Mouse (Mus musculus) activated CD4-positive, CD25-positive, alpha-beta regulatory T cell, adult 9 weeks (primary cell): ENCODE measurements around the gene Slc12a5. TPM values are rescaled to one million over a fixed set of nuclear protein-coding genes. Genes with fewer than 3 reads are reported as not detected.

Source experiments
- polyA plus RNA-seq: library from polyadenylated mRNA; unstranded; fragments of 100-300 nt; shearing (Covaris generic); gene quantifications from one replicate; pipeline ENCODE4 v1.2.1, GENCODE M21; 2017

Gene Slc12a5
- 0.28 TPM for polyA plus RNA-seq

DNA sequence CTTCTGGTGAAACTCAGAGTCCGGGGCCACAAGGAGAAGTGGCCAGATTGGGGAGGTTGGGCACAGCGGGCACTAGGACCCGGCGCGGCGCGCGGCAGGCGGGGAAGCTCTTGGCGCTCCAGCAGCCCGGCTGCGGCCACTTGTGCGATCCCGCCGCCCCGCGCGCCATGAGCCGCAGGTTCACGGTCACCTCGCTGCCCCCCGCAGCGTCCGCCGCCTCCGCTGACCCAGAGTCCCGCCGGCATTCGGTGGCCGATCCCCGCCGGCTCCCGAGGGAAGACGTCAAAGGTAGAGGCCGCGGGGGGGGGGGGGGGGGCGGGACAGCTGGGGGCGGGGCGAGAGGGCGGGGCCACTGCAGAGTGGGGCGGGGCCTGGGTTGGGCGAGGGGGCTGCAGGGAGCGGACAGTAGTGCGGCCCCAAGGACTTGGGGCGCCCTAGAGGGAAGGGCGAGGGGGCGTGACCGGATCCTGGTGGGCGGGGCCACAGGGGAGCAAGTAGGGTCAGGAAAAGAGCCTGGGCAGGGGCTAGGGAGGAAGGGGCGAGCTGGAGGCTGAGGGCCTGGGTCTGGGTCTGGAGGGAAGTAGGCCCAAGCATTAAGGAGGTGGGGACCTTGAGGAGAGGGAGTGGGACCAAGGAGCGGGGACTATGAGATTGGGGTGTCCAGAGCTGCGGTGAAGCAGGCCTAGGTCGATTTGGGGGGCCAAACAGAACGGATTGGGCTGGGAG lies at the start of gene Slc12a5:
Gene Slc12a5 (plus strand): TSS at position 87 of the 726 bp plus-strand sequence.

DNA sequence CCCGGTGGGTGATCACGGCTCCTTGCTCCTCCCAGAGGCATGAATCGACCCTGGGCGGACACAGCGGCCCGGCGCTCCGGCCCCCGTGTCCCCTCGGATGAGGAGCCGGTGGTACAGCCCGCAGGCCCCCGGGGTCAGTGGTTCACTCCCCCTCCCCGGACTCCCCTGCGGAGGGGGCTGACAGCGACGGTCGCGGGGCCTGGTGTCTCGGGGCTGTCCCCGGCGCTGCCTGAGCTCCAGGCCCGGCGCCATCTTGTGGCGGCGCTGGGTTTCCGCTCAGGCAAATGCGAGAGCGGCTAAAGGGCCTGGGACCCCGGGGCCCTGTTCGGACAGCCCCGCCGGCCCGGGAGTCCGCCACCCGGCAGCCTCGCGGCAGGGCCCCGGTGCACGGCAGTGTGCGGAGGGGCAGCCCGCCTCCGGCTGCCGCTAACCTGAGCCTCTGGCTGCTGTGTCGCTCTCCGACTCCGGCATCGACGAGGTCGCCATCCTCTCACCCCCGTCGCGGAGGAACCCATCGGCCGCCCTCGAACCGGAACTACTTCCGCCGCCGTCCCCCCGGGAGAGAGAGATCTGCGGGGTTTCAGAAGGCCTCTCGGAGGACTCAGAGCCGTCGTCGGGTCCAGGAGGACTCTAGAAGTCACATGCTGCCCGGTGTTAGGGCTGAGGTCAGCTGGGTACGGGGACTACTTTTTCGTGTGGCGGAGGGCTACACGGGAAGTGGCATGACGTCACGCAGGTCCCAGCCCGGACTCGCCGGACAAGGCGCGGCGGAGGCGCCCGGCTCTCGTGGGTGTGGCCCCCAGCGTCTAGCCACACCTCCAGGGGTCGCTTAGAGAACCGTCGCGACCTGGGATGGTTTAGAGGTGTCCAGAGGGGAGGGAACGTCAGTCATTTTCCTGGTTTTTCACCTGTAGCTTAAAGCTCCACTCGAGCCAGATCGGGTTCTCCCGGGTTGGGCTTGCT lies 49.2 kb upstream of the Slc12a5 start, which contains the start of gene Zfp335:
Gene Zfp335 (minus strand): TSS at position 672 of the 963 bp plus-strand sequence.

DNA sequence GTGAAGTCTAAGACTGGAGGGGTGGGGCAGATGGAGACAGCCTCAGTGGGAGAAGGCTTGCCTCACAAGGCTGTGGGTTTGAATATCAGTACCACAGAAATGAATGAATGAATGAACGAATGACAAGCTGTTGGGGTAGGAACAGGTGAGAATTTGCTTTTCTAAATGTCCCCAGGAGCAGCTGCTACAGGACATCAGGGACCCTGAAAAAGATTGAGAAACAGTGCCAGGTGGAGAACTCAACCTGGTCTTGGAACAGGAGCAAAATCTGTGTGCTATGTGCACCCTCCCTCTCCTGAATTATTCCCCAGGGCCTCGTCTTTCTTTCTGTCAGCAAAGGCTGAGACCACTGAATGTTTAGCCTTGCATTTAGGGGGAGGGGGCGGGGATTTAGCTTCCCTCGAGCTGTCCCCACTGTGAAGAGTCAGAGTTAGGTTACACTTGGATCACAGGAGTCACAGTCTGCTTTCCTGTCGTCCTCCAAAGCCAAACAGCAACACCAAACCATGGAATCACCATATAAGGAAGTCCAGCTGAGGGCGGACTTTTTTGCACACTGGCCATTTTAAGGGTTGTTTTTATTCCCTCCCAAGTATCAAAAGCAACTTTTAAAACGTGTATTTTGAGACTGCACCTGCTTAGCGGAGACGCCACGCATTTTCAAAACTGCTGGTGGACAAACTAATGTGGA lies 20.3 kb upstream of the Slc12a5 start, which contains the start of gene Mmp9:
Gene Mmp9 (plus strand): TSS at position 641 of the 691 bp plus-strand sequence.

DNA sequence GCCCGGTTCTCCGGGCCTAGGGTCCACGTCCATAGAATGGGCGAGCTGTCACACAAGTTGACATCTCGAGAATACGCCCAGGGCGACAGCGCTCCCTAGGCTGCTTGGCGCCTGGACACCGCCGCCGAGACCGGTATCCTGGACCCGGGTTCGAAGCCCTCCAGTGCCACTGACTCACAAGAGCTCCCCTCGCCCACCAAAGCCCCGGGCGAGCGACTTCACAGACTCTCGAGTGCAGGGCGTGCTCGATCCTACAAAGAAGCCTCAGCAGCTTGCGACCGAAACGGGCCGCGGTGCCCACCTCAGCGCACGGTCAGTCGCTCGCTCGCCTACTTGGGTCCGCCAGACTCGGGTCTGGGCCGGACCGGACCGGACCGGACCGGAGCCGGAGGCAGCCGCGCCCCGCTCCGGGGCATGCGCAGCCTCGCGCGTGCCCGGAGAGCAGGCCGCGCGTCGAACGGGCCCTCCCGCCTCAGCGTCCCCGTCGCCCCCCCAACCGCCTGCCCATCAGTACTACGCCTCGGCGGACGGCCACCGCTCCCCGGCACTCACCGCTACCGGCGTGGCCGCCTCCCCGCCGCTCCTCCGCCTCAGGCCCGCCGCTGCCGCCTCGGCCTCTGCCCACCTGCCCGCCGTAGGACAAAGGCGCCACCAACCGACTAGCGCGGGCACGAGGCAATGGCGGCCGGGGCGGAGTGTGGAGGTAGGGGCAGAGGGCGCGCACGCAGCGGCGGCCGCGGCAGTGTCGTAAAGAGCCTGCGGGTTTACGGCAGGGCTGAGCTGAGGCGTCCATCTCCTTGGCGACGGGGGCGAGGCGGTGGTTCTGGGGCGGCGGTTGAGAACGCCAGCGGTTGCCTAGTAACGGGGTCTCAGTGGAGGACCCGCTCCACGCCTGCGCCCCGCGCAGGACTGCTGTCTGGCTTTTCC lies 73.8 kb downstream of the Slc12a5 start, which contains the start of gene Ncoa5:
Gene Ncoa5 (minus strand): TSS at position 737 of the 927 bp plus-strand sequence.

Other genes with a start within 250 kb of the Slc12a5 start
- gene Spint5, start 245.5 kb upstream of the Slc12a5 start, polyA plus RNA-seq = not detected
- not detected for gene Wfdc3, start 214.9 kb upstream of the Slc12a5 start, polyA plus RNA-seq
- 13.0 TPM for gene Dnttip1, start 214.8 kb upstream of the Slc12a5 start, polyA plus RNA-seq
- gene Ube2c, start 190.9 kb upstream of the Slc12a5 start, polyA plus RNA-seq = 18.4 TPM
- gene Tnnc2, start 180.8 kb upstream of the Slc12a5 start, polyA plus RNA-seq = not detected
- gene Snx21, start 175.0 kb upstream of the Slc12a5 start, polyA plus RNA-seq = 8.1 TPM
- gene Acot8, start 155.9 kb upstream of the Slc12a5 start, polyA plus RNA-seq = 42.7 TPM
- 9.2 TPM for gene Zswim3, start 155.7 kb upstream of the Slc12a5 start, polyA plus RNA-seq
- gene Zswim1, start 138.1 kb upstream of the Slc12a5 start, polyA plus RNA-seq = 26.5 TPM
- 0.60 TPM for gene Spata25, start 132.3 kb upstream of the Slc12a5 start, polyA plus RNA-seq
- gene Ctsa, start 127.9 kb upstream of the Slc12a5 start, polyA plus RNA-seq = 202 TPM
- 1.9 TPM for gene Neurl2, start 127.3 kb upstream of the Slc12a5 start, polyA plus RNA-seq
- gene Pltp, start 103.1 kb upstream of the Slc12a5 start, polyA plus RNA-seq = 0.87 TPM
- 123 TPM for gene Pcif1, start 81.5 kb upstream of the Slc12a5 start, polyA plus RNA-seq
- 45.3 TPM for gene Zfp335, start 49.0 kb upstream of the Slc12a5 start, polyA plus RNA-seq
- 13.8 TPM for gene Mmp9, start 20.0 kb upstream of the Slc12a5 start, polyA plus RNA-seq
- gene Ncoa5, start 74.1 kb downstream of the Slc12a5 start, polyA plus RNA-seq = 55.5 TPM
- 1.4 TPM for gene Cd40, start 94.8 kb downstream of the Slc12a5 start, polyA plus RNA-seq
- not detected for gene 1700025C18Rik, start 129.9 kb downstream of the Slc12a5 start, polyA plus RNA-seq